Mouse (Mus musculus): ENCODE measurements around the gene Xrcc3. TPM values are rescaled to one million over a fixed set of nuclear protein-coding genes. Genes with fewer than 3 reads are reported as not detected.

Gene Xrcc3
- 1.4 to 2.7 TPM (median 1.9 TPM) in 4 replicates for total RNA-seq (2023)

GRCm38 (mm10) chr12:111813766-111814617, at the start of gene Xrcc3, which contains the start of gene Zfyve21:
Gene Xrcc3, minus strand, starts transcription at chr12:111813873.
Gene Zfyve21, plus strand, starts transcription at chr12:111814170.

GRCm38 (mm10) chr12:111758381-111759175, 55.1 kb downstream of the Xrcc3 start, which contains the start of gene Klc1:
Gene Klc1, plus strand, starts transcription at chr12:111758849.

Other genes with a start within 250 kb of the Xrcc3 start
- 77.7 to 92.2 TPM (median 85.0 TPM) in 4 replicates for gene Mark3, start 239.3 kb downstream of the Xrcc3 start, total RNA-seq (2023)
- gene Ckb, start 141.5 kb downstream of the Xrcc3 start, total RNA-seq (2023) = 0.78 to 4.1 TPM (median 3.1 TPM) in 4 replicates
- gene Trmt61a, start 135.8 kb downstream of the Xrcc3 start, total RNA-seq (2023) = 12.0 to 19.1 TPM (median 13.8 TPM) in 4 replicates
- 21.0 to 24.5 TPM (median 22.4 TPM) in 4 replicates for gene Bag5, start 100.6 kb downstream of the Xrcc3 start, total RNA-seq (2023)
- gene Apopt1, start 100.6 kb downstream of the Xrcc3 start, total RNA-seq (2023) = 21.7 to 26.3 TPM (median 24.4 TPM) in 4 replicates
- 58.0 to 72.8 TPM (median 71.0 TPM) in 4 replicates for gene Klc1, start 55.0 kb downstream of the Xrcc3 start, total RNA-seq (2023)
- 1.6 to 3.3 TPM (median 1.8 TPM) in 4 replicates for gene Zfyve21, start 297 bp upstream of the Xrcc3 start, total RNA-seq (2023)
- 45.6 to 48.6 TPM (median 47.1 TPM) in 4 replicates for gene Ppp1r13b, start 94.2 kb upstream of the Xrcc3 start, total RNA-seq (2023)
- gene Atp5mpl, start 153.1 kb upstream of the Xrcc3 start, total RNA-seq (2023) = 140 to 195 TPM (median 189 TPM) in 4 replicates
- gene Tdrd9, start 157.7 kb upstream of the Xrcc3 start, total RNA-seq (2023) = not detected in 4 replicates
- gene Rd3l, start 167.4 kb upstream of the Xrcc3 start, total RNA-seq (2023) = not detected in 4 replicates